Mouse (Mus musculus) kidney, adult 2 months (tissue): ENCODE data around the gene Prpf8.

Experiments used
- CTCF ChIP-seq: fragments of 200-500 bp; conservative IDR thresholded peaks from 2 replicates; pipeline ENCODE4 v1.5.1; 2011; ENCODE audit warnings: low read depth, mild to moderate bottlenecking, control low read depth, low read length, moderate library complexity, mixed read lengths; ENCODE audit not compliant: insufficient read depth, insufficient read length
- POLR2A ChIP-seq: fragments of 200-500 bp; IDR thresholded peaks from one replicate; pipeline ENCODE4 v1.6.1; 2011; ENCODE audit warnings: low read depth, low read length, control low read depth

- TF ChIP-seq CTCF (no peak), POLR2A (no peak)
These were observed 46.7 kb upstream of the Prpf8 start for GRCm38 (mm10) chr11:75439951-75440350.
